Mouse (Mus musculus): ENCODE measurements around the gene Ndst2. TPM values are rescaled to one million over a fixed set of nuclear protein-coding genes. Genes with fewer than 3 reads are reported as not detected.

Gene Ndst2
- total RNA-seq, 1 experiment from 2014 or later: 7.5 TPM

DNA sequence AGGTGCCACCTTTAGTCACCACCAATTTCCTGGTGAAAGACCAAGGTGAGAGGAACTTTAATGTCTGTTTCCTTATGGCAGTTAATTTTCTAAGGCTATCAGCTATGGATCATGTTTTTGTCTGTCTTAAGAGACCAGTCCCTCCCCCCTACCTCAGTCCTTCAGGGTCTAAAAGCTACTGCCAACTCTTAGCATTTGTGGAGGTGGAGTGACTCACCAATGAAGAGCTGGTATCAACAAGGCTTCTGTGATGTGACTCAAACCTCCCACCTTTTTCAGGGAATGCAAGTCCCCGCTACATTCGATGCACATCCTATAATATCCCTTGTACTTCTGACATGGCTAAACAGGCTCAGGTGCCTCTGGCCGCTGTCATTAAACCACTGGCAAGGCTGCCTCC is 47.8 kb downstream of the Ndst2 start:
- no peak for ATAC-seq (replicated peaks in 1 of 2; ENCODE audit: insufficient read depth in 1 of 2, low FRiP score in 2 of 2, low TSS enrichment in 1 of 2, low read depth in 1 of 2, poor library complexity in 2 of 2, severe bottlenecking in 2 of 2)

DNA sequence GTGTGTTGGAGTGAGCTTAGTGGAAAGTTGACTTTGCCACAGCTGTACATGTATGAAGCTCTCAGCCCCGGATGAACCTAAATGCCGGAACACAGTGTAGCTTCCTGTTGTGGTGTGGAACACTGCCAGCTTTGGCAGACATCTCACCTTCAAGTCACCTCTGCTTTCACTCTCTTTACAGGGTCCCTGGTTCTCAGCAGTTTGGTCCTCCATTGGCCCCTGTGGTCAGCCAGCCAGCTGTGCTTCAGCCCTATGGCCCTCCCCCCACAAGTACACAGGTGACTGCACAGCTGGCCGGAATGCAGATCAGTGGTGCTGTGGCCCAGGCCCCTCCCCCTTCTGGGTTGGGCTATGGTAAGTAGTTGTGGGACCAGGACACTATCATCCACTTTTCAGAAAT is 51.9 kb downstream of the Ndst2 start:
- peak; percentile 87 to 89 for ATAC-seq (replicated peaks in 1 of 2; ENCODE audit: insufficient read depth in 1 of 2, low FRiP score in 2 of 2, low TSS enrichment in 1 of 2, low read depth in 1 of 2, poor library complexity in 2 of 2, severe bottlenecking in 2 of 2)

DNA sequence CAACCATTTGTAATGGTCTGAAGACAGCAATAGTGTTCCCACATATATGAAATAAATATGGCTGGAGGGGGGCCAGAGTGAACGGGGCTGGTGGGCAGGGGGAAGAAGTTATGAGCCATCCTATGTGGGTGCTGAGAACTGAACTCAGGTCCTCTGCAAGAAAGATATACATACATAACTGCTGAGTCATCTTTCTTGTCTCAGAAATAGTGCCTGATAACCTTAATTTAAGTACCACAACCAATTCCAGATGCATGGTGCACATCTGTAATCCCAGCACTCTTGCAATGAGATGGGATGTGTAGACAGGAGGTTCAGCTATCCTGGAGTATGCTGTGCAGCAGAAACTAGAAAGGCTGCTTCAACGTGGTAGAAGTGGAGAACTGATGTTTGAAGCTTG is 52.6 kb downstream of the Ndst2 start:
- no peak for ATAC-seq (replicated peaks in 1 of 2; ENCODE audit: insufficient read depth in 1 of 2, low FRiP score in 2 of 2, low TSS enrichment in 1 of 2, low read depth in 1 of 2, poor library complexity in 2 of 2, severe bottlenecking in 2 of 2)

DNA sequence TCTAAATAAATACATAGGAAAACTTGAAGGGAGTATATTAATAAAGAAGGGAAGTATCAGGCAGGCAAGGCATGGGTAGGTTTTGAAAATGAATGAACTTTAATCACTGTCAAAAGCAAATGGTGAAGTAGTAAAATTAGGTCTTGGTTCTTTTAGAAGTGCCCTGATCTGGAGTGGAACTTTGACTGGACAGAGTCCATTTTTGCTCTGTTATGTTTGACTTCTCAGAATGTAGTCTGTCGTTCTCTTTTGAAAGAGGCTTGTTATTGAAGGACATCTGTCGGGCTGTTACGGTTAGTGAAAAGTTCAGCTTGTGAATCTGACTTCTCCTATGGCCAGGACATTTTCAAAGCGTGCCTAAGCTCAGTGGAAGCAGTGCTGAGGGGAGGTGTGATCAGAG is 56.5 kb downstream of the Ndst2 start:
- ATAC-seq (replicated peaks in 1 of 2; ENCODE audit: insufficient read depth in 1 of 2, low FRiP score in 2 of 2, low TSS enrichment in 1 of 2, low read depth in 1 of 2, poor library complexity in 2 of 2, severe bottlenecking in 2 of 2): no peak

DNA sequence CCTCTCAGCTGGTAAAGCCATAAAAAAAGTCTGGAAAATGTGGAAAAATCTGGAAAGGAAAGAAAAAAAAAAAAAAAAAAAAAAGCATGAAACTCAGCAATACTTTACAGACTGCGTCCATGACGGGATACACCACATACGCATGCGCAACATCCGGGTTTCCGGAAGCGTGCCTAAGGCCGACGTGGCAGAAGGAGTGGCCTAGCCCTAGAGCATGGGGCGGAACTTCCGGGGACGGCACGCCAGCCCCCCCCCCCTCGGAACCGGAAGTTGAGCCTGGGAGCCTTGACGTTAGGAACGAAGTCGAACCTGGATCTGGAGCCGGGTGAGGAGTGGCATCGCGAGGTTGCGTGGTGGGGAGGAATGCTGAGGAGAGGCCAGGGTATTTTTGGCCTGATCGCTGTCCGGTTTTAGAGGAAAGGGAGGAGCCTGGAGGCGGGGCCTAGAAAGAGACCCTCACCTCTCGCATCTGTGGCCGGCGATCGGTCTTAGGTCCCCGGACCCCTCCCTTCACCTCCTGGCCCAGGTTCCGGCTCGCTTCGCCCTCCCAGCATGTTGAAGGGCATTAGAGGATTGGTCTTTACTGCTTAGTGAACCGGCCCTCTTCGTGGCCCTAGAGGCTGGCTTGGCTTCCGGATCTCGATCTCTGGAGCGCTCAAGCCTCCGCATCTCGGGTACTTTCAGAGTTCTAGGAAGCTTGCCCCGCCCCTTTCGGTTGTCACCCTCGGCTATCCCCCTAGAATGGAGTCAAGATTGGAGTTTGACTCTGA is 60.1 kb downstream of the Ndst2 start, which contains the start of gene Sec24c:
Sec24c (plus strand) TSS at position 245 of the 770 bp plus-strand sequence.
- ATAC-seq (replicated peaks in 1 of 2; ENCODE audit: insufficient read depth in 1 of 2, low FRiP score in 2 of 2, low TSS enrichment in 1 of 2, low read depth in 1 of 2, poor library complexity in 2 of 2, severe bottlenecking in 2 of 2): peak; percentile 91

DNA sequence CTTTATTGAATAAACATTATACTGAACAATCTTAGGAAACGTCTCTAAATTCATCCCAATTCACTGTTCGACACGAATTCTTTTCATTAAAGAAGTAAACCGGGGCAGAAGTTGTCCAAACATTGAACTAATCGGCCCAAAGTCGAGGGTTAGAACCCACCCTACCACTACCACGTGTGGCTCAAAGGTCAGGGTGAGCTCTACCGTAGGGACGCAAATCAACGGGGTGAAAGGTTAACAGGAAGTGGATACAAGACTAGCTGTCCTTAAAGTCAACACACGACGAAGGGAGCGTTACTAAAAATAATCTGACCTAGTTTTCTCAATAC is 60.7 kb downstream of the Ndst2 start:
- peak in 1 of 2 experiments; percentile 13; a peak in 1 of 4 replicates for ATAC-seq (replicated peaks in 1 of 2; ENCODE audit: insufficient read depth in 1 of 2, low FRiP score in 2 of 2, low TSS enrichment in 1 of 2, low read depth in 1 of 2, poor library complexity in 2 of 2, severe bottlenecking in 2 of 2)

Other genes with a start within 250 kb of the Ndst2 start
- 1.4 TPM in 1 of 2 replicates, not detected in the other for gene Mss51, start 237.7 kb downstream of the Ndst2 start, total RNA-seq (2017)
- gene Ppp3cb, start 188.0 kb downstream of the Ndst2 start, total RNA-seq (2017): 66.5 and 74.9 TPM in 2 replicates
- gene Usp54, start 93.5 kb downstream of the Ndst2 start, total RNA-seq (2017): 14.3 and 15.0 TPM in 2 replicates
- gene Myoz1, start 78.0 kb downstream of the Ndst2 start, total RNA-seq (2017): not detected in 2 replicates
- 0.06 TPM in 1 of 2 replicates, not detected in the other for gene Synpo2l, start 66.2 kb downstream of the Ndst2 start, total RNA-seq (2017)
- gene Sec24c, start 60.3 kb downstream of the Ndst2 start, total RNA-seq (2017): 100 and 107 TPM in 2 replicates
- gene Fut11, start 39.6 kb downstream of the Ndst2 start, total RNA-seq (2017): 4.5 and 7.1 TPM in 2 replicates
- gene Chchd1, start 31.6 kb downstream of the Ndst2 start, total RNA-seq (2017): 48.1 and 79.0 TPM in 2 replicates
- gene Zswim8, start 27.0 kb downstream of the Ndst2 start, total RNA-seq (2017): 29.6 and 35.7 TPM in 2 replicates
- gene Camk2g, start 59.5 kb upstream of the Ndst2 start, total RNA-seq (2017): 99.3 and 101 TPM in 2 replicates
- 2.3 and 2.4 TPM in 2 replicates for gene Plau, start 102.1 kb upstream of the Ndst2 start, total RNA-seq (2017)
- gene Vcl, start 194.8 kb upstream of the Ndst2 start, total RNA-seq (2017): 34.2 and 38.8 TPM in 2 replicates